Mouse (Mus musculus): ENCODE data around the gene Gm21985. TPM values are rescaled to one million over a fixed set of nuclear protein-coding genes. Genes with fewer than 3 reads are reported as not detected.
"Not testable (repeated sequence)": the region's sequence is repeated elsewhere in the genome, so short reads cannot be mapped to it uniquely, and the experiment has no call there.

The Gm21985 gene
- polyA plus RNA-seq, 1 experiment = not detected

GRCm38 (mm10) chr2:112393958-112394357, 127.8 kb downstream of the Gm21985 start:
- TF ChIP-seq POLR2A (IDR thresholded peaks at IDR 0.05; ENCODE audit: control insufficient read depth, extremely low read depth, insufficient read depth, low read length, poor library complexity) = no peak
- TF ChIP-seq CTCF (IDR thresholded peaks at IDR 0.05; ENCODE audit: borderline replicate concordance, control insufficient read depth, extremely low read depth, insufficient read depth, low read length, poor library complexity) = no peak
- H3K27me3 ChIP-seq (ENCODE audit: control insufficient read depth, insufficient read depth, low read length) = no peaks in the 10 kb centered on the region
- no peaks in the 10 kb centered on the region for H3K36me3 ChIP-seq (ENCODE audit: control insufficient read depth, insufficient read depth, low read length)
- no peaks in the 10 kb centered on the region for H3K4me1 ChIP-seq (replicated peaks; ENCODE audit: control insufficient read depth, insufficient read depth, low read length)
- no peak for DNase-seq
- no peak overlapping the region for H3K4me3 ChIP-seq (ENCODE audit: control insufficient read depth, insufficient read depth, low read length)
- H3K27ac ChIP-seq (ENCODE audit: control insufficient read depth, insufficient read depth, low read length) = no peak overlapping the region

- no peak for DNase-seq
- Histone ChIP-seq H3K4me3 (ENCODE audit: control insufficient read depth, insufficient read depth, low read length) (no peak overlapping the region), H3K36me3 (ENCODE audit: control insufficient read depth, insufficient read depth, low read length) (no peaks in the 10 kb centered on the region), H3K4me1 (replicated peaks; ENCODE audit: control insufficient read depth, insufficient read depth, low read length) (no peaks in the 10 kb centered on the region), H3K27ac (ENCODE audit: control insufficient read depth, insufficient read depth, low read length) (no peak overlapping the region), H3K27me3 (ENCODE audit: control insufficient read depth, insufficient read depth, low read length) (no peaks in the 10 kb centered on the region)
- WGBS = 83% methylated on average over 1 of the region's 1 CpGs
- no peak for TF ChIP-seq CTCF (IDR thresholded peaks at IDR 0.05; ENCODE audit: borderline replicate concordance, control insufficient read depth, extremely low read depth, insufficient read depth, low read length, poor library complexity)
- TF ChIP-seq POLR2A (IDR thresholded peaks at IDR 0.05; ENCODE audit: control insufficient read depth, extremely low read depth, insufficient read depth, low read length, poor library complexity) = no peak
These were observed 130.5 kb downstream of the Gm21985 start for GRCm38 (mm10) chr2:112396649-112397048.

GRCm38 (mm10) chr2:112407030-112407429, 140.9 kb downstream of the Gm21985 start:
- Histone ChIP-seq H3K4me1 (replicated peaks; ENCODE audit: control insufficient read depth, insufficient read depth, low read length) (no peaks in the 10 kb centered on the region), H3K27me3 (ENCODE audit: control insufficient read depth, insufficient read depth, low read length) (no peaks in the 10 kb centered on the region), H3K36me3 (ENCODE audit: control insufficient read depth, insufficient read depth, low read length) (peaks cover 35% of the 10 kb centered on the region), H3K4me3 (ENCODE audit: control insufficient read depth, insufficient read depth, low read length) (no peak overlapping the region), H3K27ac (ENCODE audit: control insufficient read depth, insufficient read depth, low read length) (no peak overlapping the region)
- TF ChIP-seq CTCF (IDR thresholded peaks at IDR 0.05; ENCODE audit: borderline replicate concordance, control insufficient read depth, extremely low read depth, insufficient read depth, low read length, poor library complexity) (no peak), POLR2A (IDR thresholded peaks at IDR 0.05; ENCODE audit: control insufficient read depth, extremely low read depth, insufficient read depth, low read length, poor library complexity) (no peak)
- WGBS = 96% methylated on average over 3 of the region's 3 CpGs
- DNase-seq = no peak

- no peak overlapping the region for H3K27ac ChIP-seq (ENCODE audit: control insufficient read depth, insufficient read depth, low read length)
- WGBS = 80% methylated on average over 3 of the region's 3 CpGs
- no peak overlapping the region for H3K4me3 ChIP-seq (ENCODE audit: control insufficient read depth, insufficient read depth, low read length)
- TF ChIP-seq CTCF (IDR thresholded peaks at IDR 0.05; ENCODE audit: borderline replicate concordance, control insufficient read depth, extremely low read depth, insufficient read depth, low read length, poor library complexity) (no peak), POLR2A (IDR thresholded peaks at IDR 0.05; ENCODE audit: control insufficient read depth, extremely low read depth, insufficient read depth, low read length, poor library complexity) (no peak)
- no peak for DNase-seq
- H3K4me1 ChIP-seq (replicated peaks; ENCODE audit: control insufficient read depth, insufficient read depth, low read length) = no peaks in the 10 kb centered on the region
- no peaks in the 10 kb centered on the region for H3K36me3 ChIP-seq (ENCODE audit: control insufficient read depth, insufficient read depth, low read length)
- no peaks in the 10 kb centered on the region for H3K27me3 ChIP-seq (ENCODE audit: control insufficient read depth, insufficient read depth, low read length)
These were observed 159.2 kb downstream of the Gm21985 start for GRCm38 (mm10) chr2:112425308-112425707.

- H3K27ac ChIP-seq (ENCODE audit: control insufficient read depth, insufficient read depth, low read length); H3K4me3 ChIP-seq (ENCODE audit: control insufficient read depth, insufficient read depth, low read length); DNase-seq; H3K36me3 ChIP-seq (ENCODE audit: control insufficient read depth, insufficient read depth, low read length); H3K4me1 ChIP-seq (replicated peaks; ENCODE audit: control insufficient read depth, insufficient read depth, low read length); H3K27me3 ChIP-seq (ENCODE audit: control insufficient read depth, insufficient read depth, low read length): not testable (repeated sequence)
- 95% methylated on average over 3 of the region's 3 CpGs for WGBS
These were observed 162.4 kb downstream of the Gm21985 start for GRCm38 (mm10) chr2:112428534-112428933.

GRCm38 (mm10) chr2:112429665-112430064, 163.6 kb downstream of the Gm21985 start:
- DNase-seq = no peak
- 97% methylated on average over 4 of the region's 4 CpGs for WGBS
- Histone ChIP-seq H3K4me3 (ENCODE audit: control insufficient read depth, insufficient read depth, low read length) (no peak overlapping the region), H3K27ac (ENCODE audit: control insufficient read depth, insufficient read depth, low read length) (no peak overlapping the region), H3K27me3 (ENCODE audit: control insufficient read depth, insufficient read depth, low read length) (no peaks in the 10 kb centered on the region), H3K36me3 (ENCODE audit: control insufficient read depth, insufficient read depth, low read length) (no peaks in the 10 kb centered on the region), H3K4me1 (replicated peaks; ENCODE audit: control insufficient read depth, insufficient read depth, low read length) (no peaks in the 10 kb centered on the region)
- TF ChIP-seq CTCF (IDR thresholded peaks at IDR 0.05; ENCODE audit: borderline replicate concordance, control insufficient read depth, extremely low read depth, insufficient read depth, low read length, poor library complexity) (no peak), POLR2A (IDR thresholded peaks at IDR 0.05; ENCODE audit: control insufficient read depth, extremely low read depth, insufficient read depth, low read length, poor library complexity) (no peak)

GRCm38 (mm10) chr2:112430403-112430802, 164.3 kb downstream of the Gm21985 start:
- WGBS = 19% methylated on average over 5 of the region's 5 CpGs
- TF ChIP-seq CTCF (IDR thresholded peaks at IDR 0.05; ENCODE audit: borderline replicate concordance, control insufficient read depth, extremely low read depth, insufficient read depth, low read length, poor library complexity) (no peak), POLR2A (IDR thresholded peaks at IDR 0.05; ENCODE audit: control insufficient read depth, extremely low read depth, insufficient read depth, low read length, poor library complexity) (no peak)

More at GRCm38 (mm10) chr2:112430403-112430802, 164.3 kb downstream of the Gm21985 start:
- Histone ChIP-seq H3K4me3 (ENCODE audit: control insufficient read depth, insufficient read depth, low read length) (no peak overlapping the region), H3K4me1 (replicated peaks; ENCODE audit: control insufficient read depth, insufficient read depth, low read length) (no peaks in the 10 kb centered on the region), H3K36me3 (ENCODE audit: control insufficient read depth, insufficient read depth, low read length) (no peaks in the 10 kb centered on the region), H3K27me3 (ENCODE audit: control insufficient read depth, insufficient read depth, low read length) (no peaks in the 10 kb centered on the region), H3K27ac (ENCODE audit: control insufficient read depth, insufficient read depth, low read length) (no peak overlapping the region)
- no peak for DNase-seq
